ENCODE assay signal across 9 mouse cellular contexts in the genomic region with DNA sequence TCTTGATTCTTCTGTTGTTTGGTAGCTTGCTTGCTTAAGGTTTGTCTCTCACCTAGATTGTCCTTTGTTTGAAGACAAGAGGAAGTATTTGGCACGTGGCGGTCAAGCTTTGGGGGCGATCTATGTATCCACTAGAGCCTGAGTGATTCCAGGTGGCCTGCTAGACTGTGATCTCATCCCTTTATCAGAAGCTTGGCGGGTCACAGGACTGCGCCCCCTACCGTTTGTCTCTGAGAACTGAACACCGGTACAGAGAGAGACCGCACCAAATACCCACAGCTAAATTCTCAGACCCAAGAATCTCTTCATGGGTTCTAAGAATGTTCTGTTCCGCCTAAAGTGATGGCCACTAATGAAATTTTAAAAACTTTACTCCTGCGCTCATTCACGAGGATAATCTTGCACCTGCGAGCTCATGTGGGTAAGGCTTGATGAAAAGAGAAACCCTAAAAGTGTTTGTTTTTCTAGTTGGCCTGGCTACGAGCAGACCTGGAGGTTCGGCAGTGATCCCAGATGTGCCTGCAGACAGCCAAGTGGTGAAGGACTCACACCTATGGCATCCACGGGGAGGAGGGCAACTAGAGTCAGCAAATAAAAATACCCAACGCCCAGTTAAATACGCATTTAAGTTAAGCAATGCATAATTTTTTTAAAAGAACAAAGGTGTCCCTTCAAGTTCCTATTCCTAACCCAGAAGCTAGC. TPM values are rescaled to one million over a fixed set of nuclear protein-coding genes. Genes with fewer than 3 reads are reported as not detected.
A peak's percentile ranks its signal among the peaks of the same experiment; 100 is the strongest.
DNase-seq lines count a peak whose midpoint lies in the region; ATAC-seq and TF ChIP-seq lines count a peak whose summit lies in the region.
"Had no signal": no experiment of that assay in that cellular context is flagged by ENCODE, and none has a peak within 500 bp of the region (broad histone marks: within the 10 kb centered on the region; RNA-seq: fewer than 3 reads in every experiment).

No protein-coding gene starts in this region.

- no peak overlapping the region for H3K4me2 ChIP-seq in forebrain, embryonic 11.5 days (ENCODE audit: low read depth, low read length, severe bottlenecking)
- no peak overlapping the region for H3K4me2 ChIP-seq in forebrain, embryonic 14.5 days (ENCODE audit: low read length)
- H3K4me2 ChIP-seq in limb, embryonic 14.5 days (replicated peaks; ENCODE audit: low read depth, low read length, severe bottlenecking) = no peak overlapping the region

- 37% methylated on average over 17 of the region's 17 CpGs for WGBS in forebrain, embryonic 11.5 days
- WGBS in forebrain, embryonic 14.5 days = 44% methylated on average over 17 of the region's 17 CpGs
- 43% methylated on average over 17 of the region's 17 CpGs for WGBS in thymus, adult 2 months
- WGBS in limb, embryonic 14.5 days = 26% methylated on average over 17 of the region's 17 CpGs

- no peaks in the 10 kb centered on the region for H3K9me3 ChIP-seq in forebrain, embryonic 11.5 days (ENCODE audit: control insufficient read depth, low read length)
- H3K9me3 ChIP-seq in forebrain, embryonic 14.5 days (replicated peaks; ENCODE audit: control insufficient read depth, low read length) = no peaks in the 10 kb centered on the region
- H3K9me3 ChIP-seq in limb, embryonic 14.5 days (ENCODE audit: control insufficient read depth, low read length) = no peaks in the 10 kb centered on the region

- no peaks in the 10 kb centered on the region for H3K36me3 ChIP-seq in forebrain, embryonic 11.5 days (ENCODE audit: control insufficient read depth, insufficient read depth, low read length)
- no peaks in the 10 kb centered on the region for H3K36me3 ChIP-seq in forebrain, embryonic 14.5 days (ENCODE audit: control insufficient read depth, insufficient read depth, low read length)
- no peaks in the 10 kb centered on the region for H3K36me3 ChIP-seq in thymus, adult 2 months (ENCODE audit: control insufficient read depth, insufficient read depth, low read length)
- no peaks in the 10 kb centered on the region for H3K36me3 ChIP-seq in limb, embryonic 14.5 days (ENCODE audit: control insufficient read depth, insufficient read depth, low read length)

- TF ChIP-seq CTCF in thymus, adult 2 months (IDR thresholded peaks at IDR 0.05; ENCODE audit: borderline replicate concordance, control insufficient read depth, extremely low read depth, insufficient read depth, low read length, poor library complexity) = peak; percentile 48; the same call in 1 of the 2 replicates

- H3K9ac ChIP-seq in forebrain, embryonic 11.5 days (ENCODE audit: low read length) = no peak overlapping the region
- H3K9ac ChIP-seq in forebrain, embryonic 14.5 days (ENCODE audit: low read length) = no peak overlapping the region
- no peak overlapping the region for H3K9ac ChIP-seq in limb, embryonic 14.5 days (ENCODE audit: low read depth, low read length, severe bottlenecking)

- H3K27ac ChIP-seq in forebrain, embryonic 11.5 days (ENCODE audit: low read depth, low read length) = no peak overlapping the region
- no peak overlapping the region for H3K27ac ChIP-seq in forebrain, embryonic 14.5 days (ENCODE audit: low read depth, low read length)
- H3K27ac ChIP-seq in thymus, adult 2 months (ENCODE audit: control insufficient read depth, insufficient read depth, low read length) = no peak overlapping the region
- H3K27ac ChIP-seq in limb, embryonic 14.5 days (replicated peaks; ENCODE audit: low read depth, low read length) = no peak overlapping the region

- no peak overlapping the region for H3K4me3 ChIP-seq in forebrain, embryonic 11.5 days (ENCODE audit: low read depth, low read length)
- H3K4me3 ChIP-seq in forebrain, embryonic 14.5 days (ENCODE audit: low read depth, low read length) = no peak overlapping the region
- no peak overlapping the region for H3K4me3 ChIP-seq in thymus, adult 2 months (ENCODE audit: control insufficient read depth, insufficient read depth, low read length)
- no peak overlapping the region for H3K4me3 ChIP-seq in limb, embryonic 14.5 days (replicated peaks; ENCODE audit: low read length)

- H3K4me1 ChIP-seq in forebrain, embryonic 11.5 days (replicated peaks; ENCODE audit: control insufficient read depth, insufficient read depth, low read length) = no peaks in the 10 kb centered on the region
- H3K4me1 ChIP-seq in forebrain, embryonic 14.5 days (ENCODE audit: control insufficient read depth, insufficient read depth, low read length) = no peaks in the 10 kb centered on the region
- H3K4me1 ChIP-seq in thymus, adult 2 months (replicated peaks; ENCODE audit: control insufficient read depth, insufficient read depth, low read length) = no peaks in the 10 kb centered on the region
- H3K4me1 ChIP-seq in limb, embryonic 14.5 days (ENCODE audit: control insufficient read depth, insufficient read depth, low read length) = no peaks in the 10 kb centered on the region; the same call in 1 of the 2 replicates

- peak; percentile 73 for DNase-seq in forebrain, embryonic 11.5 days (ENCODE audit: low spot score)
- DNase-seq in forebrain, embryonic 14.5 days (ENCODE audit: low spot score) = no peak
- peak; percentile 16 for DNase-seq in thymus, adult 2 months
- DNase-seq in thymus, adult 18-20 months = no peak
- DNase-seq in embryo, embryonic 11.5 days (ENCODE audit: low read depth, low spot score) = peak; percentile 51
- peak; percentile 55 for DNase-seq in limb, embryonic 14.5 days (ENCODE audit: low spot score)
- DNase-seq in thymus, postnatal 25 days = peak; percentile 14

- H3K27me3 ChIP-seq in forebrain, embryonic 11.5 days (ENCODE audit: control insufficient read depth, insufficient read depth, low read length) = no peaks in the 10 kb centered on the region
- no peaks in the 10 kb centered on the region for H3K27me3 ChIP-seq in forebrain, embryonic 14.5 days (replicated peaks; ENCODE audit: control insufficient read depth, insufficient read depth, low read length)
- H3K27me3 ChIP-seq in thymus, adult 2 months (ENCODE audit: control insufficient read depth, insufficient read depth, low read length) = no peaks in the 10 kb centered on the region
- no peaks in the 10 kb centered on the region for H3K27me3 ChIP-seq in limb, embryonic 14.5 days (ENCODE audit: control insufficient read depth, insufficient read depth, low read length)

- no peak for TF ChIP-seq POLR2A in thymus, adult 2 months (IDR thresholded peaks at IDR 0.05; ENCODE audit: control insufficient read depth, extremely low read depth, insufficient read depth, low read length, poor library complexity)
- TF ChIP-seq POLR2A in limb, embryonic 14.5 days (IDR thresholded peaks at IDR 0.05; ENCODE audit: borderline replicate concordance, extremely low read depth, insufficient read depth, insufficient read length) = no peak

- ATAC-seq in forebrain, embryonic 11.5 days (replicated peaks; ENCODE audit: low FRiP score) = no peak
- no peak for ATAC-seq in forebrain, embryonic 14.5 days
- peak; percentile 50; the same call in 1 of the 2 replicates for ATAC-seq in limb, embryonic 14.5 days (ENCODE audit: low FRiP score, low read depth)
- no peak for ATAC-seq in erythroid progenitor cell, adult 5-6 weeks (replicated peaks; ENCODE audit: low FRiP score, poor library complexity, severe bottlenecking)

RNA-seq across cellular contexts. Expression of a gene that starts 12.8 kb away (rescaled TPM):
- 0.04 TPM in 1 of 2 replicates, not detected in the other for polyA plus RNA-seq in forebrain, embryonic 11.5 days (2014; fragmentation: Nextera tagmentation; extraction: Ambion mirVana)
- polyA plus RNA-seq in forebrain, embryonic 14.5 days (2014; fragmentation: Nextera tagmentation; extraction: Ambion mirVana) = 0.14 and 0.26 TPM in 2 replicates
- 0.23 and 0.69 TPM in 2 replicates for polyA plus RNA-seq in thymus, adult 2 months (2012; rRNA removed)
- 1.3 TPM in 2 replicates for polyA plus RNA-seq in limb, embryonic 14.5 days (2012; rRNA removed)
- polyA plus RNA-seq in limb, embryonic 14.5 days (2014; fragmentation: Nextera tagmentation; extraction: Ambion mirVana) = 1.6 and 2.3 TPM in 2 replicates
- not detected in 2 replicates for total RNA-seq in erythroid progenitor cell, adult 5-6 weeks (2015; ENCODE audit: low replicate concordance)
- not detected in 2 replicates for total RNA-seq in erythroid progenitor cell, adult 5-6 weeks (2017; ENCODE audit: low replicate concordance)
- polyA plus RNA-seq: liver, embryonic 16.5 days had no signal

RNA-seq across cellular contexts. Expression of a gene that starts 50.3 kb away (rescaled TPM):
- 0.88 and 1.0 TPM in 2 replicates for polyA plus RNA-seq in forebrain, embryonic 11.5 days (2014; fragmentation: Nextera tagmentation; extraction: Ambion mirVana)
- polyA plus RNA-seq in forebrain, embryonic 14.5 days (2014; fragmentation: Nextera tagmentation; extraction: Ambion mirVana) = 1.4 and 1.5 TPM in 2 replicates
- polyA plus RNA-seq in thymus, adult 2 months (2012; rRNA removed) = 0.03 TPM in 1 of 2 replicates, not detected in the other
- 0.70 and 1.2 TPM in 2 replicates for polyA plus RNA-seq in limb, embryonic 14.5 days (2012; rRNA removed)
- 0.72 and 1.6 TPM in 2 replicates for polyA plus RNA-seq in limb, embryonic 14.5 days (2014; fragmentation: Nextera tagmentation; extraction: Ambion mirVana)
- total RNA-seq in erythroid progenitor cell, adult 5-6 weeks (2015; ENCODE audit: low replicate concordance) = 3.6 TPM in 1 of 2 replicates, not detected in the other
- total RNA-seq in erythroid progenitor cell, adult 5-6 weeks (2017; ENCODE audit: low replicate concordance) = 0.91 TPM in 1 of 2 replicates, not detected in the other

Comparison
In these comparisons a context has a peak if more than half of its experiments do, and no peak if none do; other contexts are left out.
1. DNase-seq: peak in forebrain, embryonic 11.5 days (single experiment), thymus, adult 2 months (single experiment), embryo, embryonic 11.5 days (single experiment), limb, embryonic 14.5 days (single experiment) and thymus, postnatal 25 days (single experiment); none in forebrain, embryonic 14.5 days (single experiment) and thymus, adult 18-20 months (0 of 2).